Mouse (Mus musculus) ovary, postnatal 14 days (tissue): Measurements from ENCODE around the gene Plpp3.
"Not testable (repeated sequence)": the region's sequence is repeated elsewhere in the genome, so short reads cannot be mapped to it uniquely, and the experiment has no call there.

Source experiments
- DNase-seq: peaks from one replicate; pipeline ENCODE4 v3.0.0; 2022; ENCODE audit warnings: low spot score

Plpp3 gene

GRCm38 (mm10) chr4:105260893-105261769, 104.0 kb downstream of the Plpp3 start:
- DNase-seq: no peak

- no peak for DNase-seq
Measured at GRCm38 (mm10) chr4:105262358-105262757, 105.2 kb downstream of the Plpp3 start.

GRCm38 (mm10) chr4:105263600-105263999, 106.5 kb downstream of the Plpp3 start:
- no peak for DNase-seq

- DNase-seq: no peak
Measured at GRCm38 (mm10) chr4:105265041-105265440, 107.9 kb downstream of the Plpp3 start.

- DNase-seq: no peak
Measured at GRCm38 (mm10) chr4:105265678-105266077, 108.5 kb downstream of the Plpp3 start.

- DNase-seq: no peak
Measured at GRCm38 (mm10) chr4:105268202-105268730, 111.1 kb downstream of the Plpp3 start.

GRCm38 (mm10) chr4:105269398-105269797, 112.3 kb downstream of the Plpp3 start:
- not testable (repeated sequence) for DNase-seq

- no peak for DNase-seq
Measured at GRCm38 (mm10) chr4:105271166-105271565, 114.0 kb downstream of the Plpp3 start.

GRCm38 (mm10) chr4:105273034-105273433, 115.9 kb downstream of the Plpp3 start:
- DNase-seq: no peak

- no peak for DNase-seq
Measured at GRCm38 (mm10) chr4:105273486-105273885, 116.3 kb downstream of the Plpp3 start.

- DNase-seq: no peak
Measured at GRCm38 (mm10) chr4:105275616-105276015, 118.5 kb downstream of the Plpp3 start.

GRCm38 (mm10) chr4:105276062-105276795, 119.1 kb downstream of the Plpp3 start:
- no peak for DNase-seq

- DNase-seq: no peak
Measured at GRCm38 (mm10) chr4:105278161-105278560, 121.0 kb downstream of the Plpp3 start.

- no peak for DNase-seq
Measured at GRCm38 (mm10) chr4:105278571-105279410, 121.6 kb downstream of the Plpp3 start.

GRCm38 (mm10) chr4:105279806-105280205, 122.7 kb downstream of the Plpp3 start:
- DNase-seq: no peak

- DNase-seq: no peak
Measured at GRCm38 (mm10) chr4:105281751-105282231, 124.6 kb downstream of the Plpp3 start.
